Mouse (Mus musculus) frontal cortex, postnatal 14 days (tissue): ENCODE results near the gene Asic2.
A peak's percentile ranks its signal among the peaks of the same experiment; 100 is the strongest.

Source experiments
- DNase-seq, 2 experiments: peaks; one replicate each; pipeline ENCODE4 v3.0.0; 2022; ENCODE audit warnings: low spot score in 2 of 2

The Asic2 gene

GRCm38 (mm10) chr11:81110049-81110448, 858.2 kb downstream of the Asic2 start:
- DNase-seq, result no peak

GRCm38 (mm10) chr11:81106949-81107348, 861.3 kb downstream of the Asic2 start:
- DNase-seq, result no peak

GRCm38 (mm10) chr11:81100829-81101228, 867.4 kb downstream of the Asic2 start:
- no peak for DNase-seq

- peak; percentile 49 to 56 for DNase-seq
Observed at GRCm38 (mm10) chr11:81096011-81096410, 872.2 kb downstream of the Asic2 start.

GRCm38 (mm10) chr11:81094581-81094980, 873.7 kb downstream of the Asic2 start:
- peak in 1 of 2 experiments; percentile 33 for DNase-seq

- no peak for DNase-seq
Observed at GRCm38 (mm10) chr11:81092161-81092560, 876.1 kb downstream of the Asic2 start.

- DNase-seq, result no peak
Observed at GRCm38 (mm10) chr11:81083822-81084221, 884.4 kb downstream of the Asic2 start.

- DNase-seq, result no peak
Observed at GRCm38 (mm10) chr11:81080076-81080805, 888.0 kb downstream of the Asic2 start.

- no peak for DNase-seq
Observed at GRCm38 (mm10) chr11:81079237-81079636, 889.0 kb downstream of the Asic2 start.

GRCm38 (mm10) chr11:81071836-81072235, 896.4 kb downstream of the Asic2 start:
- DNase-seq, result no peak

GRCm38 (mm10) chr11:81065386-81065785, 902.9 kb downstream of the Asic2 start:
- DNase-seq, result no peak

- DNase-seq, result no peak
Observed at GRCm38 (mm10) chr11:81064006-81064405, 904.3 kb downstream of the Asic2 start.

GRCm38 (mm10) chr11:81060077-81060476, 908.2 kb downstream of the Asic2 start:
- DNase-seq, result no peak

GRCm38 (mm10) chr11:81059546-81059945, 908.7 kb downstream of the Asic2 start:
- no peak for DNase-seq

GRCm38 (mm10) chr11:81057506-81057905, 910.8 kb downstream of the Asic2 start:
- DNase-seq, result no peak

- DNase-seq, result no peak
Observed at GRCm38 (mm10) chr11:81056776-81057175, 911.5 kb downstream of the Asic2 start.

- DNase-seq, result no peak
Observed at GRCm38 (mm10) chr11:81055446-81056145, 912.7 kb downstream of the Asic2 start.

GRCm38 (mm10) chr11:81053826-81054225, 914.4 kb downstream of the Asic2 start:
- DNase-seq, result peak in 1 of 2 experiments; percentile 27

- DNase-seq, result no peak
Observed at GRCm38 (mm10) chr11:81041671-81042070, 926.6 kb downstream of the Asic2 start.

GRCm38 (mm10) chr11:81039976-81040375, 928.3 kb downstream of the Asic2 start:
- DNase-seq, result no peak

GRCm38 (mm10) chr11:81032151-81032550, 936.1 kb downstream of the Asic2 start:
- no peak for DNase-seq

GRCm38 (mm10) chr11:81014776-81015175, 953.5 kb downstream of the Asic2 start:
- no peak for DNase-seq

- DNase-seq, result no peak
Observed at GRCm38 (mm10) chr11:81013501-81013900, 954.8 kb downstream of the Asic2 start.
